Mouse (Mus musculus) fibroblast of lung, adult 2 months (primary cell): ENCODE measurements around the gene Rubcnl.

Source experiments
- DNase-seq: peaks from one replicate; pipeline ENCODE4 v3.0.0-alpha.2; 2011; ENCODE audit warnings: low read depth

The Rubcnl gene

DNA sequence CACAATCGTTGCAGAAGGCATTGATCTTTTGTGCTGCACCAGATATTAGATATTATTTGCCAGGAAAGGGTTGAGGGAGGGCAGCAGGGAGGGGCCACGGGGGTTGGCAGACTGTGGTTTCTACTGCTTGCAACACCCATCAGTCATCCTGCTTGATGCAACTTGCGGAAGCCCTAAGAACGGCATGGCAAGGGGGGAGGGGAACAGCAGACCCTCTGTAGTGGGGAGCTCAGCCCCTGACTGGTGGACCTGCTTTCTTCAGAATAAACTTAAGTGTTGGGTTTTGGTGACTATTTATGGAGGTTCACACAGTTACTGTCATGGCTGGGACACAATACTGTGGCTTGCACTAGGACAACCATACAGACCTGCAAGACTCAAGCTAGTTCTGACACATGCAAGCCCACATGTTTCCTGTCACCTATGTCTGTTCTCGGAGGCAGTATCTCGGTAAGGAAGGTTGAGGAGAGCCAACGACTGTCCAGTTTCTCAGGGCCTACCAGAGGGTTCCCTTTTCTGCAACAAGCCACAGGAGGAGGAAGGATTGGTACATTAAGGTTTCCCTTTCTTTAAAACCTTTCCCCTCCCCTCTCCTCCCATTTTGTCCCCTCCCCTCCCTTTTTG lies 53.6 kb downstream of the Rubcnl start:
- no peak for DNase-seq

DNA sequence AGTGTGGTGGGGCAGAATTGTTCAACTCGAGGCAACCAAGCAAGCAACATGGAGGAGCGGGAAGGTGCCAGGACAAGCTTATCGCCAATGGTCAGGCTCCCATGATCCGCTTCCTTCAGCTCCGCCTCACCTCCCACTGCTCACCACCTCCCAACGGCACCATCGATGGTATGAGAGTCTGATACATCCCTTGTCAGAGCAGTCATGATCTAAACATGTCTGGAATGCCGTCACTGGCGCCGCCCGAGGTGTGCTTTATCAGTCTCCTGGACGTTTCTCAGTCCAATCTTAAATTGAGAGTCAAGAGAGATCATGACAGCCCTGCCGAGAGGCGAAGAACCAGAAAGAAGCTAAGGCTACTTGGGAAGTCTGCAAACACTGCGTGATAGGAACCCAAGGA lies 55.3 kb downstream of the Rubcnl start:
- no peak for DNase-seq

DNA sequence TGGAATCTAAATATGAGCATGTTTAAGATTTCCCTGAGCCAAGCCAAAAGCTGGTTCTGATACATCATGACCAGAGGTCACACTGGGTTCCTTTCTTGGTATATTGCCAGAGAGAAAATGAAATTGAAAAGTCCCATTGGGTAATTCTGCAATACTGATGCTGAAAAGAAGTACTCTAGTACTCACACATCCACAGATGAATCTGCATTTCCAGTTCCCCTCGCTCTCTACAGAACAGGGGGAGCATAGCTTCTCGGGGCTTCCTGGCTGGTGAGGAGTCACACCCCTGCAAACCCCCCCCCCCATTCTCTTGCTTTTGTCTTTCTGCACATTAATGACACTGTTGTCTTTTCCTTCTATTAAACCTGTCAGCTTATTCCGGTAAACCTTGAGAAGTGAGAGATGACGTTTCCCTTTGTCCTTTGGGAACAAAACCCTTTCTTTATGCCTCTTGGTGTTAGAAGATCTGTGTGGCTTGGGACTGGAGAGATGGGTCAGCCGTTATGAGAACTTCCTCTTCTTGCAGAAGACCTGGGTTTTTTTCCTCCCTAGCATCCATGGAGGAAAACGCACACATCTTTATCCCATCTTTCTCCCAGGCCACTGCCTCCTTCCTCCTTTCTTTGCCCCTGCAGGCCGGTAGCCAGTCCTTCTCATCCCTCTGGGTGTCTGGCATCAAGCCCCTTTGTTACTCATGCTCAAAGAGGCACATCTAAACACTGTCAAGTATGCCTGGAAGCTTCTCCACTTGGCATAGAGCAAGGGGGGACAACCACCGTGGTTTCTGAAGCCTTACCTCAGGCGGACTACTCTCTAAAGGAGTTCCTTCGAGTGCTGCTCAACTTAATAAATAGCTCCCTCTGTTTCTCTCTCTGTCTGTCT lies 59.7 kb downstream of the Rubcnl start:
- DNase-seq = no peak

DNA sequence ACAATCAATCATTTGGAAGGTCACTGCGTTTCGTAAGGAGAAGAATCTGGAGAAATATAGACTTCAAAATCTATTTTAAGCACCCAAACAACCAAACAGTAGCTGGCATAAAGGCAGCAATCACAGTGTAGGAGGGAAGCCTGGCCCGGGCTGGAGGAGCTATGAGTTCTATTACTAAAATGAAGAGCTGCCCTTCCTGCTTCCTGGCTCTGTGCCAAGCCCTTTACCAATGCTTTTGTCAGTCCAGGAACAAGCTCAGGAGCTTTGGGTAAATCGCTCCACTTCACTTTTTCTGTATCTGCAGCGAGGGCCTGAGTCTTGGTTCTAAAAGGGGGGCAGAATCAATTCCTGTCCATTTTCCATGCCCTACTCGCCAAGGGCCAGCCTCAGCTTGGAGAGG lies 62.1 kb downstream of the Rubcnl start:
- no peak for DNase-seq
